Mouse (Mus musculus): Measurements from ENCODE around the gene Cidec.

GRCm38 (mm10) chr6:113478906-113479305, 43.3 kb upstream of the Cidec start:
- TF ChIP-seq CTCF (IDR thresholded peaks at IDR 0.05; ENCODE audit: control insufficient read depth, insufficient read depth, insufficient read length) (no peak), FOSL1 (IDR thresholded peaks at IDR 0.05; ENCODE audit: insufficient read depth, low read length, poor library complexity, severe bottlenecking) (no peak)
